Mouse (Mus musculus) liver, postnatal 0 days (tissue): ENCODE measurements around the gene Spaca7. TPM values are rescaled to one million over a fixed set of nuclear protein-coding genes. Genes with fewer than 3 reads are reported as not detected.
A peak's percentile ranks its signal among the peaks of the same experiment; 100 is the strongest.
"Not testable (repeated sequence)": the region's sequence is repeated elsewhere in the genome, so short reads cannot be mapped to it uniquely, and the experiment has no call there.

Source experiments
- ATAC-seq: fragments of 200-750 bp; cut with Nextera tagmentation; 2 replicates; pipeline ENCODE4 v1.8.0; 2017; ENCODE audit warnings: mild to moderate bottlenecking, moderate library complexity
- DNase-seq: peaks from one replicate; pipeline ENCODE4 v3.0.0-alpha.2; 2016
- H3K27ac ChIP-seq: fragments of 300-500 bp; sonication (generic); 2 replicates; pipeline ENCODE4 v1.5.1; 2014; ENCODE audit warnings: antibody characterized with exemption, moderate library complexity, mild to moderate bottlenecking, low read depth
- H3K27me3 ChIP-seq: fragments of 300-500 bp; sonication (generic); 2 replicates; pipeline ENCODE4 v1.6.1; 2014; ENCODE audit warnings: low read length, control low read depth, mixed read lengths; ENCODE audit not compliant: insufficient read depth
- H3K36me3 ChIP-seq: fragments of 300-500 bp; sonication (generic); replicated peaks from 2 replicates; pipeline ENCODE4 v1.6.1; 2014; ENCODE audit warnings: mild to moderate bottlenecking, control low read depth, low read length, moderate library complexity, mixed read lengths; ENCODE audit not compliant: insufficient read depth
- H3K4me1 ChIP-seq: fragments of 300-500 bp; sonication (generic); 2 replicates; pipeline ENCODE4 v1.6.1; 2014; ENCODE audit warnings: antibody characterized with exemption, mild to moderate bottlenecking, control low read depth; ENCODE audit not compliant: insufficient read depth
- H3K4me2 ChIP-seq: fragments of 300-500 bp; sonication (generic); 2 replicates; pipeline ENCODE4 v1.6.1; 2014; ENCODE audit warnings: low read depth, mild to moderate bottlenecking, low read length, moderate library complexity, mixed read lengths
- H3K4me3 ChIP-seq: fragments of 300-500 bp; sonication (generic); 2 replicates; pipeline ENCODE4 v1.5.1; 2014; ENCODE audit warnings: low read depth, low read length
- H3K9ac ChIP-seq: fragments of 300-500 bp; sonication (generic); replicated peaks from 2 replicates; pipeline ENCODE4 v1.6.1; 2014; ENCODE audit warnings: mild to moderate bottlenecking, moderate library complexity
- H3K9me3 ChIP-seq: fragments of 300-500 bp; sonication (generic); 2 replicates; pipeline ENCODE4 v1.6.1; 2016; ENCODE audit warnings: mild to moderate bottlenecking, control low read depth, low read length, mixed read lengths
- CTCF ChIP-seq: sonication (generic); IDR thresholded peaks from 2 replicates; pipeline ENCODE4 v1.5.1; 2016; ENCODE audit warnings: antibody characterized with exemption, low read depth
- EP300 ChIP-seq: IDR thresholded peaks from 2 replicates; pipeline ENCODE4 v1.6.1; 2016; ENCODE audit warnings: antibody characterized with exemption, low read depth, mild to moderate bottlenecking
- WGBS: fragments of 180-500 bp; shearing (Covaris S2); extraction: QIAGEN DNeasy Blood & Tissue Kit; methylation state at CpG from one replicate; pipeline ENCODE4 v1.1.7; 2014; ENCODE audit not compliant: insufficient replicate concordance; 5-methylcytosine and 5-hydroxymethylcytosine counted together
- polyA plus RNA-seq: library from polyadenylated mRNA; unstranded; fragments of >200 nt; fragmentation: Nextera tagmentation; extraction: Ambion mirVana; gene quantifications from 2 replicates; pipeline ENCODE4 v1.2.1, GENCODE M21; 2015

Spaca7 gene
- polyA plus RNA-seq, 1 experiment from 2014 or later = not detected

- TF ChIP-seq CTCF = no peak
- no peak for TF ChIP-seq EP300
- H3K27ac ChIP-seq = no peak overlapping the region
- no peak overlapping the region for H3K9ac ChIP-seq
- ATAC-seq (peak; percentile 80), DNase-seq (no peak)
- no peaks in the 10 kb centered on the region for H3K36me3 ChIP-seq
- H3K4me2 ChIP-seq = no peak overlapping the region
- H3K4me1 ChIP-seq = peaks cover 3% of the 10 kb centered on the region; the same call in 1 of the 2 replicates
- no peak overlapping the region for H3K4me3 ChIP-seq
- WGBS = 60% methylated on average over 5 of the region's 5 CpGs
- H3K27me3 ChIP-seq = peaks cover 5% of the 10 kb centered on the region; the same call in 1 of the 2 replicates
- H3K9me3 ChIP-seq = no peaks in the 10 kb centered on the region
These were observed 11.0 kb downstream of the Spaca7 start for GRCm38 (mm10) chr8:12583785-12584184.

GRCm38 (mm10) chr8:12607223-12607622 is 34.4 kb downstream of the Spaca7 start:
- WGBS = 16% methylated on average over 6 of the region's 6 CpGs
- peak; percentile 76 for ATAC-seq

GRCm38 (mm10) chr8:12608810-12609209 is 36.0 kb downstream of the Spaca7 start:
- no peaks in the 10 kb centered on the region for H3K9me3 ChIP-seq
- H3K36me3 ChIP-seq = peaks cover 3% of the 10 kb centered on the region; the same call in 1 of the 2 replicates
- WGBS = 62% methylated on average over 10 of the region's 10 CpGs
- H3K27me3 ChIP-seq = peaks cover 41% of the 10 kb centered on the region
- no peak overlapping the region for H3K27ac ChIP-seq
- H3K4me2 ChIP-seq = no peak overlapping the region
- TF ChIP-seq CTCF (no peak), EP300 (no peak)
- no peak for ATAC-seq
- DNase-seq = no peak
- H3K9ac ChIP-seq = no peak overlapping the region
- no peak overlapping the region for H3K4me3 ChIP-seq
- H3K4me1 ChIP-seq = peaks cover 8% of the 10 kb centered on the region; the same call in 1 of the 2 replicates

More at GRCm38 (mm10) chr8:12607223-12607622, 34.4 kb downstream of the Spaca7 start:
- H3K36me3 ChIP-seq = no peaks in the 10 kb centered on the region
- H3K4me1 ChIP-seq = peaks cover 8% of the 10 kb centered on the region; the same call in 1 of the 2 replicates
- peak; percentile 87 for DNase-seq
- H3K9ac ChIP-seq = no peak overlapping the region
- H3K27ac ChIP-seq = no peak overlapping the region
- no peaks in the 10 kb centered on the region for H3K9me3 ChIP-seq
- H3K4me3 ChIP-seq = no peak overlapping the region
- H3K27me3 ChIP-seq = peaks cover 43% of the 10 kb centered on the region
- H3K4me2 ChIP-seq = no peak overlapping the region
- TF ChIP-seq CTCF = peak; percentile 95
- no peak for TF ChIP-seq EP300

GRCm38 (mm10) chr8:12609752-12610449 is 37.1 kb downstream of the Spaca7 start:
- H3K4me3 ChIP-seq = no peak overlapping the region
- no peak overlapping the region for H3K4me2 ChIP-seq
- no peaks in the 10 kb centered on the region for H3K9me3 ChIP-seq
- peaks cover 37% of the 10 kb centered on the region for H3K27me3 ChIP-seq
- peaks cover 8% of the 10 kb centered on the region; the same call in 1 of the 2 replicates for H3K4me1 ChIP-seq
- DNase-seq = no peak
- H3K27ac ChIP-seq = no peak overlapping the region
- H3K9ac ChIP-seq = no peak overlapping the region
- TF ChIP-seq CTCF (no peak), EP300 (no peak)
- H3K36me3 ChIP-seq = peaks cover 5% of the 10 kb centered on the region
- peak; percentile 74 for ATAC-seq
- 56% methylated on average over 12 of the region's 12 CpGs for WGBS

- Histone ChIP-seq H3K4me3 (no peak overlapping the region), H3K9me3 (no peaks in the 10 kb centered on the region), H3K4me1 (peaks cover 8% of the 10 kb centered on the region; the same call in 1 of the 2 replicates), H3K36me3 (peaks cover 18% of the 10 kb centered on the region), H3K4me2 (no peak overlapping the region), H3K27me3 (peaks cover 23% of the 10 kb centered on the region), H3K27ac (no peak overlapping the region), H3K9ac (no peak overlapping the region)
- no peak for ATAC-seq
- 89% methylated on average over 7 of the region's 7 CpGs for WGBS
- DNase-seq = no peak
- TF ChIP-seq EP300 (no peak), CTCF (no peak)
These were observed 40.4 kb downstream of the Spaca7 start for GRCm38 (mm10) chr8:12613201-12613600.

GRCm38 (mm10) chr8:12617369-12617768 is 44.5 kb downstream of the Spaca7 start:
- not testable (repeated sequence) for H3K4me3 ChIP-seq, H3K9ac ChIP-seq, H3K27ac ChIP-seq, H3K27me3 ChIP-seq, ATAC-seq, DNase-seq, H3K9me3 ChIP-seq, H3K4me1 ChIP-seq, H3K4me2 ChIP-seq
- peaks cover 43% of the 10 kb centered on the region for H3K36me3 ChIP-seq
- WGBS = 87% methylated on average over 3 of the region's 3 CpGs
